Mouse (Mus musculus) CH12.LX (cell line): ENCODE measurements at regions not wholly inside any gene's neighbourhood (a gene's known extent, or its start where the extent isn't known, plus 50 kb on each side); places are given as distances from the start of the nearest gene placed in this dataset.

Experiments
- CTCF ChIP-seq, 2 experiments: IDR thresholded peaks in 1 of 2; conservative IDR thresholded peaks in 1 of 2; 2 replicates each; pipeline ENCODE4 v1.5.1; 2011 to 2012; ENCODE audit warnings: low read depth in 2 of 2, low read length in 2 of 2, improper control_type of control experiment in 1 of 2, inconsistent platforms in 1 of 2, mild to moderate bottlenecking in 1 of 2, moderate library complexity in 1 of 2
- MAZ ChIP-seq: IDR thresholded peaks from 2 replicates; pipeline ENCODE4 v1.6.1; 2012; ENCODE audit warnings: low read depth, mild to moderate bottlenecking, inconsistent platforms, low read length, improper control_type of control experiment, moderate library complexity
- POLR2A ChIP-seq: IDR thresholded peaks from 2 replicates; pipeline ENCODE4 v1.6.1; 2011; ENCODE audit warnings: low read depth, mild to moderate bottlenecking, improper control_type of control experiment, low read length

DNA sequence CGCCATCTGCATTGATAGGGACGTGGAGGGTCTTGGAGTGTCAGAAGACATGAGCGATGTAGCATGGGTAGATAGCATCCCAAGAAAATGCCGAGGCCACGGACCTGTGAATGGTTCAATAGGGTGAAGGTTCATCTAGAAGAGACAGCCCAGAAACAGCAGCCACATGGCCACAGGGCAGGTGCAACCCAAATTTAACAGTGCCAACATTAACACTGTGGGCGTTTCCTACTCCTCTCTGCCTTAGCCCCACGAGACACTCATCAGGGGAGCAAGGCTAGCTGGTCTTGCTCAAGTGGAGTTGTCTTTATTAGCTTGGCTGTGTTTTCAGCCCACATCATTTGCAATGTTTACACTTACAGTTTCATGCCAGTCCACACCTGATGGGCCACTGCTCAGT, 310.7 kb downstream of the Plpp3 start:
- no peak for TF ChIP-seq MAZ
- TF ChIP-seq CTCF (conservative IDR thresholded peaks at IDR 0.05 in 1 of 2, IDR thresholded peaks at IDR 0.05 in 1 of 2; ENCODE audit: low read depth in 2 of 2, low read length in 2 of 2), result no peak
- TF ChIP-seq POLR2A, result no peak
